Mouse (Mus musculus): ENCODE data around the gene Pax4. TPM values are rescaled to one million over a fixed set of nuclear protein-coding genes. Genes with fewer than 3 reads are reported as not detected.

Pax4 gene
- not detected in 2 replicates for total RNA-seq (2017)

GRCm38 (mm10) chr6:28449253-28449652 is at the start of gene Pax4:
Gene Pax4, minus strand, starts transcription at chr6:28449353.
- ATAC-seq (replicated peaks; ENCODE audit: low read depth, poor library complexity, severe bottlenecking), result no peak

GRCm38 (mm10) chr6:28497837-28498236 is 48.7 kb upstream of the Pax4 start:
- ATAC-seq (replicated peaks; ENCODE audit: low read depth, poor library complexity, severe bottlenecking), result peak; percentile 95

- no peak for ATAC-seq (replicated peaks; ENCODE audit: low read depth, poor library complexity, severe bottlenecking)
Observed at GRCm38 (mm10) chr6:28491198-28491597, 42.0 kb upstream of the Pax4 start.

- ATAC-seq (replicated peaks; ENCODE audit: low read depth, poor library complexity, severe bottlenecking), result peak; percentile 89
Observed at GRCm38 (mm10) chr6:28490612-28491011, 41.5 kb upstream of the Pax4 start.

GRCm38 (mm10) chr6:28488204-28488851 is 39.2 kb upstream of the Pax4 start:
- no peak for ATAC-seq (replicated peaks; ENCODE audit: low read depth, poor library complexity, severe bottlenecking)

GRCm38 (mm10) chr6:28486905-28487304 is 37.8 kb upstream of the Pax4 start:
- ATAC-seq (replicated peaks; ENCODE audit: low read depth, poor library complexity, severe bottlenecking), result no peak

- ATAC-seq (replicated peaks; ENCODE audit: low read depth, poor library complexity, severe bottlenecking), result no peak
Observed at GRCm38 (mm10) chr6:28486471-28486870, 37.3 kb upstream of the Pax4 start.

- ATAC-seq (replicated peaks; ENCODE audit: low read depth, poor library complexity, severe bottlenecking), result no peak
Observed at GRCm38 (mm10) chr6:28486008-28486407, 36.9 kb upstream of the Pax4 start.

GRCm38 (mm10) chr6:28482711-28483315 is 33.7 kb upstream of the Pax4 start:
- no peak for ATAC-seq (replicated peaks; ENCODE audit: low read depth, poor library complexity, severe bottlenecking)

GRCm38 (mm10) chr6:28480752-28481492 is 31.8 kb upstream of the Pax4 start:
- ATAC-seq (replicated peaks; ENCODE audit: low read depth, poor library complexity, severe bottlenecking), result no peak

GRCm38 (mm10) chr6:28479865-28480751 is 31.0 kb upstream of the Pax4 start:
- peak; percentile 94 for ATAC-seq (replicated peaks; ENCODE audit: low read depth, poor library complexity, severe bottlenecking)

- ATAC-seq (replicated peaks; ENCODE audit: low read depth, poor library complexity, severe bottlenecking), result no peak
Observed at GRCm38 (mm10) chr6:28474839-28475238, 25.7 kb upstream of the Pax4 start, which contains the start of gene Snd1. Gene Snd1, plus strand, starts transcription at chr6:28475139.

- ATAC-seq (replicated peaks; ENCODE audit: low read depth, poor library complexity, severe bottlenecking), result no peak
Observed at GRCm38 (mm10) chr6:28474211-28474610, 25.1 kb upstream of the Pax4 start.

- ATAC-seq (replicated peaks; ENCODE audit: low read depth, poor library complexity, severe bottlenecking), result no peak
Observed at GRCm38 (mm10) chr6:28471284-28472035, 22.3 kb upstream of the Pax4 start.

- ATAC-seq (replicated peaks; ENCODE audit: low read depth, poor library complexity, severe bottlenecking), result no peak
Observed at GRCm38 (mm10) chr6:28470621-28471020, 21.5 kb upstream of the Pax4 start.

GRCm38 (mm10) chr6:28470017-28470602 is 21.0 kb upstream of the Pax4 start:
- no peak for ATAC-seq (replicated peaks; ENCODE audit: low read depth, poor library complexity, severe bottlenecking)

- no peak for ATAC-seq (replicated peaks; ENCODE audit: low read depth, poor library complexity, severe bottlenecking)
Observed at GRCm38 (mm10) chr6:28464630-28465029, 15.5 kb upstream of the Pax4 start.

- ATAC-seq (replicated peaks; ENCODE audit: low read depth, poor library complexity, severe bottlenecking), result peak; percentile 91
Observed at GRCm38 (mm10) chr6:28460534-28460933, 11.4 kb upstream of the Pax4 start.

- no peak for ATAC-seq (replicated peaks; ENCODE audit: low read depth, poor library complexity, severe bottlenecking)
Observed at GRCm38 (mm10) chr6:28459221-28459668, 10.1 kb upstream of the Pax4 start.

All from common myeloid progenitor, adult 5-6 weeks (primary cell).